Mouse (Mus musculus) heart, postnatal 0 days (tissue): ENCODE results near the gene Dtd1.

ENCODE experiments used
- CTCF ChIP-seq: IDR thresholded peaks from 2 replicates; pipeline ENCODE4 v1.5.1; 2016; ENCODE audit warnings: antibody characterized with exemption, control low read depth, low read depth
- EP300 ChIP-seq: IDR thresholded peaks from 2 replicates; pipeline ENCODE4 v1.6.1; 2016; ENCODE audit warnings: antibody characterized with exemption, low read depth

DNA sequence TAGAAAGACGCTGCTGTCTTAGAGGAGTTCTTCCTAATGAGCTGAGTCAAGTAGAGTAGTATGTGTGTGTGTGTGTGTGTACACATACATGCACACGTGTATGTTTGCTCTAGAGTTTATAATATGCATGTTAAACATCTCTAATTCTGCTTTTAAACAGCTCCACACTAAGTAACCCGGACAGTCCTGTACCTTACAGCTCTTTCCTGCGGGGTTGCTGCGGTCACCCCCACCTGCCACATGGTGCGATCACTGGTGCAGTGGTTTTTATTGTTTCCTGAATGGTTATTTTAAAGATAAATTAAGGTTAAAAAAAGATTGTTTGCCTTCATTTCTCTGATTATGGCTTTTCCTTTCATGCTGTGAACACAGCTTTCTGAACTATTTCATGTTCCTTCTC, 153.9 kb downstream of the Dtd1 start:
- no peak for TF ChIP-seq CTCF
- no peak for TF ChIP-seq EP300
